Mouse (Mus musculus) forebrain, embryonic 13.5 days (tissue): ENCODE measurements around the gene Fbxw27. TPM values are rescaled to one million over a fixed set of nuclear protein-coding genes. Genes with fewer than 3 reads are reported as not detected.
A peak's percentile ranks its signal among the peaks of the same experiment; 100 is the strongest.
"Not testable (repeated sequence)": the region's sequence is repeated elsewhere in the genome, so short reads cannot be mapped to it uniquely, and the experiment has no call there.

Source experiments
- ATAC-seq: fragments of 200-750 bp; cut with Nextera tagmentation; 2 replicates; pipeline ENCODE4 v1.8.0; 2017
- H3K27ac ChIP-seq: fragments of 300-500 bp; sonication (generic); 2 replicates; pipeline ENCODE4 v1.5.1; 2015; ENCODE audit warnings: inconsistent platforms, mild to moderate bottlenecking, moderate library complexity
- H3K27me3 ChIP-seq: fragments of 300-500 bp; sonication (generic); 2 replicates; pipeline ENCODE4 v1.6.1; 2015; ENCODE audit warnings: mild to moderate bottlenecking, inconsistent platforms
- H3K36me3 ChIP-seq: fragments of 300-500 bp; sonication (generic); 2 replicates; pipeline ENCODE4 v1.6.1; 2015; ENCODE audit warnings: mild to moderate bottlenecking, inconsistent platforms; ENCODE audit not compliant: poor library complexity, severe bottlenecking
- H3K4me1 ChIP-seq: fragments of 300-500 bp; sonication (generic); 2 replicates; pipeline ENCODE4 v1.6.1; 2015; ENCODE audit warnings: inconsistent platforms
- H3K4me2 ChIP-seq: fragments of 300-500 bp; sonication (generic); 2 replicates; pipeline ENCODE4 v1.6.1; 2015; ENCODE audit warnings: inconsistent platforms, mild to moderate bottlenecking, moderate library complexity
- H3K4me3 ChIP-seq: fragments of 300-500 bp; sonication (generic); 2 replicates; pipeline ENCODE4 v1.5.1; 2015; ENCODE audit warnings: mild to moderate bottlenecking, inconsistent platforms
- H3K9ac ChIP-seq: fragments of 300-500 bp; sonication (generic); 2 replicates; pipeline ENCODE4 v1.6.1; 2015; ENCODE audit warnings: mild to moderate bottlenecking, inconsistent platforms
- H3K9me3 ChIP-seq: fragments of 300-500 bp; sonication (generic); replicated peaks from 2 replicates; pipeline ENCODE4 v1.6.1; 2016; ENCODE audit warnings: inconsistent platforms
- WGBS: fragments of 180-500 bp; shearing (Covaris S2); methylation state at CpG from one replicate; pipeline ENCODE4 v1.1.7; 2015; 5-methylcytosine and 5-hydroxymethylcytosine counted together
- polyA plus RNA-seq: library from polyadenylated mRNA; unstranded; fragments of >200 nt; fragmentation: Nextera tagmentation; extraction: Ambion mirVana; gene quantifications from 2 replicates; pipeline ENCODE4 v1.2.1, GENCODE M21; 2015

The Fbxw27 gene
- polyA plus RNA-seq: not detected in 2 replicates

GRCm38 (mm10) chr9:109790570-109790969 is at the start of gene Fbxw27:
Fbxw27 (minus strand) TSS chr9:109790670.
- H3K4me1 ChIP-seq, ATAC-seq, H3K27ac ChIP-seq, H3K27me3 ChIP-seq, H3K4me2 ChIP-seq, H3K36me3 ChIP-seq, H3K9me3 ChIP-seq, H3K9ac ChIP-seq, H3K4me3 ChIP-seq: not testable (repeated sequence)
- 87% methylated on average over 4 of the region's 4 CpGs for WGBS

- H3K27me3 ChIP-seq: no peaks in the 10 kb centered on the region
- H3K27ac ChIP-seq: no peak overlapping the region
- peaks cover 14% of the 10 kb centered on the region for H3K4me1 ChIP-seq
- 10% methylated on average over 6 of the region's 6 CpGs for WGBS
- H3K36me3 ChIP-seq: peaks cover 31% of the 10 kb centered on the region
- peak overlapping the region; percentile 62 for H3K4me3 ChIP-seq
- H3K9ac ChIP-seq: peak overlapping the region; percentile 73
- ATAC-seq: peak; percentile 60
- H3K9me3 ChIP-seq: no peaks in the 10 kb centered on the region
- peak overlapping the region; percentile 89 for H3K4me2 ChIP-seq
Observed at GRCm38 (mm10) chr9:109833088-109833412, 42.6 kb upstream of the Fbxw27 start.

- Histone ChIP-seq H3K4me1 (peaks cover 14% of the 10 kb centered on the region), H3K9ac (peak within 1 kb of the TSS; percentile 73), H3K4me3 (peak within 1 kb of the TSS; percentile 62), H3K4me2 (peak within 1 kb of the TSS; percentile 89), H3K36me3 (peaks cover 26% of the 10 kb centered on the region), H3K27me3 (no peaks in the 10 kb centered on the region), H3K9me3 (no peaks in the 10 kb centered on the region), H3K27ac (peak within 1 kb of the TSS; percentile 57)
- under 1% methylated on average over 32 of the region's 32 CpGs for WGBS
- peak; percentile 98 for ATAC-seq
Observed at GRCm38 (mm10) chr9:109832391-109833087, 42.1 kb upstream of the Fbxw27 start, which contains the start of gene Nme6. Nme6 (plus strand) TSS chr9:109832749.

GRCm38 (mm10) chr9:109826181-109826580 is 35.7 kb upstream of the Fbxw27 start:
- Histone ChIP-seq H3K27me3 (no peaks in the 10 kb centered on the region), H3K4me1 (no peaks in the 10 kb centered on the region), H3K9me3 (no peaks in the 10 kb centered on the region), H3K36me3 (peaks cover 7% of the 10 kb centered on the region; the same call in 1 of the 2 replicates), H3K4me3 (no peak overlapping the region), H3K9ac (no peak overlapping the region), H3K27ac (no peak overlapping the region), H3K4me2 (no peak overlapping the region)
- ATAC-seq: no peak
- WGBS: 73% methylated on average over 5 of the region's 5 CpGs

GRCm38 (mm10) chr9:109825739-109826138 is 35.3 kb upstream of the Fbxw27 start:
- Histone ChIP-seq H3K36me3 (peaks cover 6% of the 10 kb centered on the region; the same call in 1 of the 2 replicates), H3K4me3 (no peak overlapping the region), H3K9me3 (no peaks in the 10 kb centered on the region), H3K4me2 (no peak overlapping the region), H3K4me1 (no peaks in the 10 kb centered on the region), H3K27ac (no peak overlapping the region), H3K9ac (no peak overlapping the region), H3K27me3 (no peaks in the 10 kb centered on the region)
- ATAC-seq: no peak
- WGBS: 76% methylated on average over 4 of the region's 4 CpGs

GRCm38 (mm10) chr9:109816341-109816740 is 25.9 kb upstream of the Fbxw27 start:
- 0 out of 2 replicates have a peak, but pooled peaks cover 4% of the 10 kb centered on the region for H3K4me1 ChIP-seq
- no peak for ATAC-seq
- no peak overlapping the region for H3K4me2 ChIP-seq
- H3K27ac ChIP-seq: no peak overlapping the region
- H3K36me3 ChIP-seq: no peaks in the 10 kb centered on the region
- no peak overlapping the region for H3K4me3 ChIP-seq
- no peaks in the 10 kb centered on the region for H3K27me3 ChIP-seq
- no peaks in the 10 kb centered on the region for H3K9me3 ChIP-seq
- H3K9ac ChIP-seq: no peak overlapping the region
- WGBS: 69% methylated on average over 6 of the region's 6 CpGs

GRCm38 (mm10) chr9:109813424-109813823 is 23.0 kb upstream of the Fbxw27 start:
- H3K4me2 ChIP-seq: no peak overlapping the region
- H3K36me3 ChIP-seq: no peaks in the 10 kb centered on the region
- no peaks in the 10 kb centered on the region for H3K27me3 ChIP-seq
- H3K4me1 ChIP-seq: 0 out of 2 replicates have a peak, but pooled peaks cover 4% of the 10 kb centered on the region
- no peak; the same call in 1 of the 2 replicates for ATAC-seq
- H3K9me3 ChIP-seq: no peaks in the 10 kb centered on the region
- H3K9ac ChIP-seq: no peak overlapping the region
- WGBS: 37% methylated on average over 7 of the region's 7 CpGs
- no peak overlapping the region for H3K27ac ChIP-seq
- no peak overlapping the region for H3K4me3 ChIP-seq

- 73% methylated on average over 1 of the region's 1 CpGs for WGBS
- no peaks in the 10 kb centered on the region for H3K36me3 ChIP-seq
- no peaks in the 10 kb centered on the region for H3K9me3 ChIP-seq
- no peak within 1 kb of the TSS for H3K27ac ChIP-seq
- H3K4me1 ChIP-seq: 0 out of 2 replicates have a peak, but pooled peaks cover 4% of the 10 kb centered on the region
- H3K9ac ChIP-seq: no peak within 1 kb of the TSS
- H3K27me3 ChIP-seq: no peaks in the 10 kb centered on the region
- no peak within 1 kb of the TSS for H3K4me2 ChIP-seq
- no peak for ATAC-seq
- H3K4me3 ChIP-seq: no peak within 1 kb of the TSS
Observed at GRCm38 (mm10) chr9:109811980-109812379, 21.5 kb upstream of the Fbxw27 start, which contains the start of gene Spink8. Spink8 (plus strand) TSS chr9:109812280.

GRCm38 (mm10) chr9:109807898-109808297 is 17.4 kb upstream of the Fbxw27 start:
- H3K27me3 ChIP-seq: no peaks in the 10 kb centered on the region
- H3K9me3 ChIP-seq: no peaks in the 10 kb centered on the region
- ATAC-seq: no peak
- H3K9ac ChIP-seq: no peak overlapping the region
- H3K4me3 ChIP-seq: no peak overlapping the region
- WGBS: 68% methylated on average over 3 of the region's 3 CpGs
- H3K36me3 ChIP-seq: no peaks in the 10 kb centered on the region
- no peaks in the 10 kb centered on the region for H3K4me1 ChIP-seq
- no peak overlapping the region for H3K4me2 ChIP-seq
- H3K27ac ChIP-seq: no peak overlapping the region

- 88% methylated on average over 2 of the region's 2 CpGs for WGBS
- no peak overlapping the region for H3K4me3 ChIP-seq
Observed at GRCm38 (mm10) chr9:109806695-109807293, 16.3 kb upstream of the Fbxw27 start.

GRCm38 (mm10) chr9:109806260-109806659 is 15.8 kb upstream of the Fbxw27 start:
- Histone ChIP-seq H3K27ac (no peak overlapping the region), H3K9ac (no peak overlapping the region), H3K9me3 (no peaks in the 10 kb centered on the region), H3K4me1 (no peaks in the 10 kb centered on the region), H3K27me3 (no peaks in the 10 kb centered on the region), H3K36me3 (no peaks in the 10 kb centered on the region), H3K4me2 (no peak overlapping the region), H3K4me3 (no peak overlapping the region)
- 32% methylated on average over 1 of the region's 1 CpGs for WGBS
- ATAC-seq: no peak

More at GRCm38 (mm10) chr9:109806695-109807293, 16.3 kb upstream of the Fbxw27 start:
- H3K27ac ChIP-seq: no peak overlapping the region
- H3K4me2 ChIP-seq: no peak overlapping the region
- ATAC-seq: no peak
- H3K9ac ChIP-seq: no peak overlapping the region
- H3K9me3 ChIP-seq: no peaks in the 10 kb centered on the region
- H3K4me1 ChIP-seq: no peaks in the 10 kb centered on the region
- H3K36me3 ChIP-seq: no peaks in the 10 kb centered on the region
- no peaks in the 10 kb centered on the region for H3K27me3 ChIP-seq

- not testable (repeated sequence) for H3K36me3 ChIP-seq, H3K9me3 ChIP-seq, H3K4me2 ChIP-seq, ATAC-seq, H3K4me3 ChIP-seq, H3K27ac ChIP-seq, H3K9ac ChIP-seq, H3K27me3 ChIP-seq, H3K4me1 ChIP-seq
- WGBS: 91% methylated on average over 2 of the region's 2 CpGs
Observed at GRCm38 (mm10) chr9:109805596-109805995, 15.1 kb upstream of the Fbxw27 start.
